Mouse (Mus musculus) hematopoietic stem cell, adult 5-6 weeks (primary cell): Measurements from ENCODE around the gene Ufd1. TPM values are rescaled to one million over a fixed set of nuclear protein-coding genes. Genes with fewer than 3 reads are reported as not detected.

Experiments used
- ATAC-seq, 2 experiments: fragments of 125-278 bp in 1 of 2; replicated peaks in 1 of 2; 2 replicates each; pipeline ENCODE4 v1.8.0; 2016 to 2017; ENCODE audit warnings: inconsistent platforms in 2 of 2, mild to moderate bottlenecking in 2 of 2, moderate number of reproducible peaks in 2 of 2, low read depth in 1 of 2, moderate TSS enrichment in 1 of 2; ENCODE audit not compliant: low FRiP score in 2 of 2, poor library complexity in 2 of 2, severe bottlenecking in 2 of 2, insufficient read depth in 1 of 2, low TSS enrichment in 1 of 2
- total RNA-seq: library from RNA; stranded (forward); fragments of 172-1452, 232-1000 nt; gene quantifications from 2 replicates; pipeline ENCODE4 v1.2.3, GENCODE M21; 2017

The Ufd1 gene
- total RNA-seq = 67.4 and 82.8 TPM in 2 replicates

- ATAC-seq = peak; percentile 84 to 91
These were observed at the start of gene Ufd1, which contains the start of gene Cdc45 for GRCm38 (mm10) chr16:18811468-18812384. Gene Ufd1 (plus strand): TSS chr16:18811779. Gene Cdc45 (minus strand): TSS chr16:18811987.

DNA sequence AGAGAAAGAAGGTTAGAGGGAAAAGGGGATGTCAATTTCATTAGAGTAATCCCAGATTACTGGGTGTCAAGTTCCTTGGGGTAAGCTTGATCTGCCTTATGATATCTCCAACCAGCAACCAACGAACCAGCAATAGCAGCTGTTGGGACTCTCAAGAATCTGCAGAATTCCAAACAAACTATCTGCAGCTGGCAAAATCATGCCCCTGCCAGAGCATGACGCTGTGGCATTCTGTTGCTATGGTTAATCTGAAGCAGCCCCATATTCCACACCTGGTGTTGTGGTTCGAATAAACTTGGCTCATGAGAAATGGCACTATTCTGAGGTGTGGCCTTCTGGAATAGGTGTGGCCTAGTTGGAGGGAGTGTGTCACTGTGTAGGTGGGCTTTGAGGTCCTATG is 48.6 kb upstream of the Ufd1 start:
- ATAC-seq = no peak

GRCm38 (mm10) chr16:18766390-18766789 is 45.2 kb upstream of the Ufd1 start:
- no peak for ATAC-seq

DNA sequence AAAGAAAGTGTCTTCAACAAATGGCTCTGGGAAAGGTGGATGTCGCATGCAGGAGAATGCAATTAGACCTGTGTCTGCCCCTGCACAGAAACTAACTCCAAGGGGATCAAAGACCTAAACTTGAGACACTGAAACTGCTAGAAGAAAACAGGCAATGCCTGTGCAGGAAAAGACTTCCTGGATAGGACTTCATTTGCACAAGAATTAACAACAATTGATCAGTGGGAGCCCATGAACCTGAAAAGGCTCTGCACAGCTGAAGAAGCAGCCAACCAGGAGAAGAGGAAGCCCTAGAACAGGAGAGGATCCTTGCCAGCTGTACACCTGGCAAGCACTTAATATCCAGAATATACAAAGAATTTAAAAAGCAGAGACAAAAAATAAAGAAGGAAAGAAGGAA is 42.1 kb upstream of the Ufd1 start:
- ATAC-seq = no peak

- no peak for ATAC-seq
These were observed 37.6 kb upstream of the Ufd1 start for GRCm38 (mm10) chr16:18773936-18774335.

DNA sequence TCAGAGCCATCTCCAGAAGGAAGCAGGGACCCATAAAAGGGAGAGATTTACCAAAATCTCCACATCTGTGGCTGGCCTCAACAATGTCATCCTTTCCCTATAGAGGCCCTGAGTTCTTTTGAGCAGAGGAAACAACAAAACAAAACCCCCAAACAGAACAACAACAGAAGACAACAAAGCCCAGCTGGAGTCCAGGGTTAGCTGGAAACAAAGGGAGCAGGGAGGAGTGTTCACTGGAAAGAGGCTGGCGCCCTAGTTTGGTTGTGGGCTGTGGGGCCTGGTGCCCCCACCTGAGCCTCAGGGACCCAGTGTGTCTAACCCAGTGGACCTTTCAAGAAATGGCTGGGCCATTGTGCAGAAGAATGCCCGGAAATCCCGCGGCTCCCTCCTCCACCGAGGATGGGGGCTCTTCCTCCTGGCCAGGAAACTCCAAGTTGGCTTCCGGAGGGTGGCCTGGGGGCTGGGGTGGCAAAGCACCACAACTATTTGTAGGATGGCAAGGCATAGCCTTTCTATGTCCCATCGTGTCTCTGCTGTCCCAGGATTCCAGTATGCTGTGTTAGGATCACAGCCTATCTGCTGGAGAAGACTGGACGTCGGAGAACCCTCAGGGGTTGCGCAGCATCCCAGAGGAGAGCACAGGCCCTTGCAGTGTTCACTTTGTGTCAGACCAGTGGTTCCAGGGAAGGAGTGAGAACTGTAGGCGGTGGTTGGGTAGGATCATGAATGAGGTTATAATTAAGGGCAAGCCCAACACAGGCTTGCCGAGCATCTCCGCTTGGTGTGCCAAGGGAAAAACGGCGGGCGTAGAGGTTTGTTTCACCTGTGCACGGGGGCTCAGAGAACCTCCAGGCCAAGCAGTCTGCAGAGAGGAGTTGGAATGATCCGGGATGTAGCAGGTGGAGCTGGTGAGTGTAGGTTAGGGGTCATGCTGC is 35.7 kb upstream of the Ufd1 start:
- ATAC-seq = no peak

DNA sequence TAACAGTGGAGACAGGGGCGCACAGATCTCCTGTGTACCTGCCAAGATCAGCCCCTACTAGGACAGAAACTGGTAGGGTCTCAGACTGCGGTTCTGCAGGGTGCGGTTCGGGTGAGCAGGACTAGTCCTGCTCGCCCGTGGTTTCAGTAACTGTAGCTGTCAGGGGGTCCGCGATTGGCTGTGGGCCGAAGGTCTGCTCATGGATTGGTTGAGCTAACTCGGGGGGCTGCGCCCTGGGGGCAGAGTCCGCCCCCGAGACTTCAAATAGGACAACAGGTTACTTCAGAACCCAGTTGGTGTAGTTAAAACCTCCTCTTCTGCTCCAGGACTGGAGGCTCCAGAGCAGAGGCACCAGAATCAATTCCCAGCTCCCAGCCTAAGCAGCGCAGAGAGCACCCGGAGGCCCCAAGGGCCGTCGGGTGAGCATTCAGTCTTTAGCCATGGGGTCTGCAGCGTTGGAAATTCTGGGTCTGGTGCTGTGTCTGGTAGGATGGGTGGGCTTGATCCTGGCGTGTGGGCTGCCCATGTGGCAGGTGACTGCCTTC is 35.0 kb upstream of the Ufd1 start, which contains the start of gene Cldn5:
TSS of gene Cldn5 (plus strand) at position 292 of the 545 bp plus-strand sequence.
- ATAC-seq = 0 out of 4 replicates have a peak, but pooled peaks of 1 of the 2 experiments have one; percentile 20

GRCm38 (mm10) chr16:18777101-18778080 is 34.2 kb upstream of the Ufd1 start:
- ATAC-seq = peak; percentile 36 to 42; a peak in 3 of 4 replicates

DNA sequence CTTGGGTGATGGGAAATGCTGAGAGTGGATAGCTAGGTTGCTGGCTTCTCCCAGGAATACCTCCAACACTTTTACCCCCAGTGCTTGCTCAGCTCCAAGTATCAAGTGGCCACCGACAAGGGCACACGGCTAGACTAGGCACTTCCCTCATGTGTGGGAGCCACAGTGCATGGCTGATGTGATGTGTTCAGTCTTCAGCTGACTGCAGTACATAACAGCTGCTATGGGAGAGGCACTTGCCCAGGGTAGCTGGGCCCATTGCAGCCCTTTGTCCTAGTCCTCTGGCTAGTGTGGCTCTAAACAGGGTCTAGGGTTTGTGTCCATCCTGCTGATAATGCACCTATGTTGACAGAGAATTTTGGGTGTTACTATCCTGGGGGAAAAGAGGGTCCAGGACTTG is 33.1 kb upstream of the Ufd1 start:
- ATAC-seq = no peak

DNA sequence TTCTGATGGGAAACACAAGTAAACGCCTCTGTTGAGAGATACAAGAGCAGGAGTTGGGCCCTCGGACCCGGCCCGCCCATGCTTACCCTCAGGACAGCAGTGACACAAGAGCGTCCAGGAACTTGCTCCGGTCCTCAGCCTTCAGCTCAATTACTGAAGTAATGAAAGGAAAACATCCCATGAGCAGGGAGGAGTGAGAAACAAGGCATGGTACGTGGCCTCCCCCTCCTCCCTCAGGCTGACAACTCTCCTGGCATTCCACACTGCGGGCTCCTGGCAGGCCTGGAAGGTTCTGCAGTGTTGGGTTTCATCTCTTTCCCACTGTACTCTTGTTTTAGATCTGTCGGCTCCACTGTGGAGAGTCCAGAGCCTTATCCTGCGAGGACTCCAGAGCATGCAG is 29.8 kb upstream of the Ufd1 start:
- no peak for ATAC-seq

DNA sequence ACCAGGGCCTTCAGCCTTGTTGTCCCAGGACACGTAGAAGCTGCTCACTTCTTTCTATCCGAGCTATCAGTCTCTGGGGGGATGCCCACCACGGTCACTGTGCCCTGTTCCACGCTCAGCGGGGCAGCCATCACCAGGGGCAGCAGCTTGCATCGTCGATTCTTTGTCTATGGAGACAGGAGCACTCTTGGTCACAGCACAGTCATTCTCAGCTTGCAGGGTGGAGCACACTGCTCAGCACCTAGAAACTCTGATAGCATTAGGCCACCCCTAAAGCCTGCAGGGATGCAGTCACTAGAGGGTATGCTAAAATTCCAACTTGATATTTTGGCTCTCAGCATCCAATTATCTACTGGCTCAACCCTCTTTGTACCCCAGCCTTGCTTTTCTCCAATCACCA is 26.6 kb upstream of the Ufd1 start:
- ATAC-seq = no peak

DNA sequence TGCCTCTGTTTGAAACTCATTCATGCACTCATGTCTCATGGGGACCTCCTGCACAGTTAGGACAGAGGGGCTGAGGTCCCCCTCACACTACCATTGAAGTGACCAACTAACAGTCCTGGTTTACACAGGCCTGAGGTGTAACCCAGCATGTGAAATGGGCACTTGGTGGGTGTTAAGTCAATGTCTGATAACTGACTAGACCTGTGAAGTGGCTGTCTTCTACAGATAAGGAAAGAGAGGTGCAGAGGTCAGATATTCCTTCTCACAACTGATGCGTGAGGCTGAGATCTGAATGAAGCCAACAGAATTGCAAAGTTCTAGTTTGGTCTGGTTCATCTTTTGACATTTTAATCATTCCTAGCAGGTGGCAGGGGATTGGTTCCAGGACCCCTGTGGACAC is 26.1 kb upstream of the Ufd1 start:
- no peak for ATAC-seq

GRCm38 (mm10) chr16:18786652-18787051 is 24.9 kb upstream of the Ufd1 start:
- no peak for ATAC-seq

DNA sequence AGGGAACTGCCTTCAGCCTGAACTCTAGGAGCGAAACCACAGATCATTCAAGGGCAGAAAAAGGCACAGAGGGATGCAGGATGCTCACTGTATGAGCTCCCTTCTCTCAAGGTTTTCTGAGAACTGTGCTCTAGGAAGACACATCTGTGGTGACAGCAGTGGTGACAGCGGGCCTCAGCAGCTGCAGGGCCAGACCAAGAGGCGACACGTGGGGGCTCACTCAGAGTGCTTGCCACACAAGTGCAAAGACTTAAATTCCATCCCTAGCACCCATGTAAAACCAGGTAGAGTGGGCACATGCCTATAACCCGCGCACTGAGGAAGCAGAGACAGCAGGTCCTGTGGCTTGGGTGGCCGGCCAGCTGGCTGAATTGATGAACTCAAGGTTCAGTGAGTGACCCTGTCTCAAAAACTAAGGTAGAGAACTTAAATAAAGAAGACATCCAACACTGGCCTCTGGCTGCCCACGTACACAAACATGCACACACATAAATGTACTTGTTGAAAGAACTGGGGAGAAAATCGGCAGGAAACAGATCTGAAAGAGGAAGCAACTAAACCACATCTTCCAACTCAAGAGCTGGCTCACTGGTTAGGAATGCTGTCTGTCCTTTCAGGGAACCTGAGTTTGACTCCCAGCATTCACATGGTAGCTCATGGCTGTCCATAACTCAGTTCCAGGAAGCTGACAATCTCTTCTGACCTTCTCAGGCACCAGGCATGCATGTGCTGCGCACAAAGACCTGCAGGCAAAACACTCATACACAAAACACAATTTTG is 22.8 kb upstream of the Ufd1 start:
- peak; percentile 63 to 80 for ATAC-seq

DNA sequence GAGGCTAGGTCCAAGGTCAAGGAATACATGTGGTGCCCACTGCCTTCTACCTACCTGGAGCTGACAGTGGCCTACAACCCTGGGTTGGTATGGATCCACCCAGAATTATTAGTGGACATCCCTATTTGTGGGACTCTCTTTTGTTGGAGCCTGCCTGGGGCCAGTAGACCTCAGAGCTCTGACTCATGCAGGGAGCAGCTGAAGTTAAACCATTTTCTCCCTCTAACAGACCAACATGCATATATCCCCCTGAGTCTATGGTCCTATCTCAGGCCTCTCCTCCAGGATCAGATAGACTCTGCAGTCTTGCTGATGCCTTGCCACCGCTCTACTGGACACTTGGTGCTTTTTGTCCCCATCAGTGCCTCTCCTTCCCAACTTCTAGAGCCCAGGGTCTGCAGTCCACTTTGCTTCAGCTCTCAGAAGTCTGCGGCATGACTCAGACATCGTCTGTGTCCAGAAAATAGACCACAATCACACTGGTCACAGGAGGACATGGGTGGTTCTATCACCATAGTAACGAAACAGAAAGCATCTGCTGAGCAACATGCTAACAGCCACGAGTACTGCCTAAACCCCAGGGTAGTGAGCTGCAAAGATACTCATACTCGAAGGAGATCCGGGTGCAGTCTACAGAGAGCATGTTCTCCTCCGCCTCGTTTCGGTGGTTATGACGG is 16.2 kb upstream of the Ufd1 start:
- ATAC-seq = no peak
